In the genomic region with DNA sequence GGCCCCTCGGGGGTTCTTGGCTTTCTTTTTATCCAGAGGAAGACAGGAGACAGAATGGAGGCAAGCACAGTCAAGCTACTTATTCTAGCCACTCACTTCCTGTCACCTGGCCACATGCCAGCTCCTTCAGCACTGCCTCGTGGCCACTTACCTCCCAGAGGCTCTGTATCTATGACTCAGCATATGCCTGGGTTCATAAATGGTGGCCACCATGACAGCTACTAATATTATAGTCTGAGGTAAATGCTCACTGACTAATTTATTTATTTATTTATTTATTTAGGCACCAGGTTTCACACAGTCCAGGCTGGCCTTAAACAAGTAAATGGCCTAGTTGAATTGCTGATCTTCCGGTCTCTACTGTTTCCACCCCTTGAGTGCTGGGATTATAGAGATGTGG, we compare ENCODE assay signal across 9 mouse cellular contexts. TPM values are rescaled to one million over a fixed set of nuclear protein-coding genes. Genes with fewer than 3 reads are reported as not detected.
A peak's percentile ranks its signal among the peaks of the same experiment; 100 is the strongest.
DNase-seq lines count a peak whose midpoint lies in the region; ATAC-seq and TF ChIP-seq lines count a peak whose summit lies in the region.
"Had no signal": no experiment of that assay in that cellular context is flagged by ENCODE, and none has a peak within 500 bp of the region (broad histone marks: within the 10 kb centered on the region; RNA-seq: fewer than 3 reads in every experiment).

No protein-coding gene starts in this region.

- 57% methylated on average over 3 of the region's 3 CpGs for WGBS in intestine, embryonic 16.5 days
- 53% methylated on average over 3 of the region's 3 CpGs for WGBS in intestine, embryonic 15.5 days

- H3K27ac ChIP-seq in intestine, embryonic 16.5 days (ENCODE audit: low read length): no peak overlapping the region
- H3K27ac ChIP-seq in intestine, embryonic 15.5 days: no peak overlapping the region
- no peak overlapping the region; the same call in 1 of the 2 replicates for H3K27ac ChIP-seq in MEL (ENCODE audit: control insufficient read depth, low read depth, low read length)

- TF ChIP-seq POLR2A in MEL (IDR thresholded peaks at IDR 0.05; ENCODE audit: control insufficient read depth in 1 of 2, insufficient read depth in 1 of 2, low read depth in 1 of 2, low read length in 2 of 2, poor library complexity in 1 of 2): no peak

- peak; percentile 83 for DNase-seq in MEL (ENCODE audit: low read depth, low spot score)
- peak; percentile 65 for DNase-seq in kidney, postnatal 10 days
- no peak for DNase-seq in embryo, embryonic 11 days
- DNase-seq in cerebellum, adult 9-10 months: no peak
- DNase-seq in urinary bladder, postnatal 4 days (ENCODE audit: low spot score in 2 of 2): no peak

- no peaks in the 10 kb centered on the region for H3K9me3 ChIP-seq in intestine, embryonic 16.5 days (ENCODE audit: control insufficient read depth, low read length)
- H3K9me3 ChIP-seq in intestine, embryonic 15.5 days: no peaks in the 10 kb centered on the region
- no peaks in the 10 kb centered on the region for H3K9me3 ChIP-seq in MEL (replicated peaks; ENCODE audit: insufficient read depth, low read length)

- no peak overlapping the region for H3K4me2 ChIP-seq in intestine, embryonic 16.5 days (ENCODE audit: low read depth, low read length)
- H3K4me2 ChIP-seq in intestine, embryonic 15.5 days (replicated peaks): no peak overlapping the region

- TF ChIP-seq RAD21 in MEL (IDR thresholded peaks at IDR 0.05; ENCODE audit: low read depth, low read length): no peak

- H3K9ac ChIP-seq in intestine, embryonic 16.5 days (ENCODE audit: low read depth, low read length): no peak overlapping the region
- no peak overlapping the region for H3K9ac ChIP-seq in intestine, embryonic 15.5 days
- H3K9ac ChIP-seq in MEL (ENCODE audit: control insufficient read depth, low read depth, low read length, poor library complexity, severe bottlenecking): no peak overlapping the region

- peak; percentile 19; the same call in 1 of the 2 replicates for ATAC-seq in intestine, embryonic 16.5 days
- no peak for ATAC-seq in intestine, embryonic 15.5 days
- peak; percentile 58 for ATAC-seq in common myeloid progenitor, adult 5-6 weeks (replicated peaks; ENCODE audit: low read depth, poor library complexity, severe bottlenecking)

- no peak overlapping the region for H3K4me3 ChIP-seq in intestine, embryonic 16.5 days (ENCODE audit: low read length)
- no peak overlapping the region for H3K4me3 ChIP-seq in intestine, embryonic 15.5 days (replicated peaks)
- H3K4me3 ChIP-seq in MEL (ENCODE audit: control insufficient read depth in 1 of 2, insufficient read depth in 1 of 2, low read depth in 2 of 2, low read length in 2 of 2): no peak overlapping the region

- no peaks in the 10 kb centered on the region for H3K79me2 ChIP-seq in MEL (ENCODE audit: control insufficient read depth, insufficient read depth, low read length, poor library complexity)

- peaks cover 5% of the 10 kb centered on the region; the same call in 1 of the 2 replicates for H3K4me1 ChIP-seq in intestine, embryonic 16.5 days (ENCODE audit: control insufficient read depth, insufficient read depth, low read length)
- no peaks in the 10 kb centered on the region; the same call in none of the 2 replicates for H3K4me1 ChIP-seq in intestine, embryonic 15.5 days (replicated peaks)
- H3K4me1 ChIP-seq in MEL (ENCODE audit: control insufficient read depth in 1 of 2, insufficient read depth in 2 of 2, low read length in 2 of 2): 0 out of 4 replicates have a peak, but pooled peaks cover 0 to 2% of the 10 kb centered on the region in 2 experiments

- no peaks in the 10 kb centered on the region for H3K27me3 ChIP-seq in intestine, embryonic 16.5 days (replicated peaks; ENCODE audit: control insufficient read depth, insufficient read depth, low read length)
- no peaks in the 10 kb centered on the region for H3K27me3 ChIP-seq in intestine, embryonic 15.5 days (replicated peaks)
- no peaks in the 10 kb centered on the region for H3K27me3 ChIP-seq in MEL (ENCODE audit: control insufficient read depth in 1 of 2, insufficient read depth in 2 of 2, low read length in 2 of 2)

- TF ChIP-seq EP300 in MEL (IDR thresholded peaks at IDR 0.05; ENCODE audit: low read depth in 1 of 2, low read length in 2 of 2): no peak

- peaks cover 4% of the 10 kb centered on the region; the same call in 1 of the 2 replicates for H3K36me3 ChIP-seq in intestine, embryonic 16.5 days (ENCODE audit: control insufficient read depth, insufficient read depth, low read length)
- H3K36me3 ChIP-seq in intestine, embryonic 15.5 days: peaks cover 9% of the 10 kb centered on the region
- peaks cover 0 to 13% of the 10 kb centered on the region in 2 experiments for H3K36me3 ChIP-seq in MEL (ENCODE audit: control insufficient read depth in 1 of 2, insufficient read depth in 2 of 2, low read length in 2 of 2)

- TF ChIP-seq CTCF in MEL (IDR thresholded peaks at IDR 0.05 in 2 of 3, conservative IDR thresholded peaks at IDR 0.05 in 1 of 3; ENCODE audit: control insufficient read depth in 1 of 3, insufficient read depth in 1 of 3, low read depth in 2 of 3, low read length in 3 of 3, poor library complexity in 1 of 3, severe bottlenecking in 1 of 3): no peak

TF ChIP-seq in MEL, 35 proteins besides CTCF, POLR2A, EP300 and RAD21:
- TF ChIP-seq JUND (IDR thresholded peaks at IDR 0.05; ENCODE audit: low read depth, low read length) (no peak), MYC (IDR thresholded peaks at IDR 0.05; ENCODE audit: low read depth, low read length) (peak; percentile 71), MAFK (IDR thresholded peaks at IDR 0.05; ENCODE audit: borderline replicate concordance, low read depth, low read length) (no peak), ZKSCAN1 (IDR thresholded peaks at IDR 0.05; ENCODE audit: low read depth, low read length) (no peak), MAX (IDR thresholded peaks at IDR 0.05; ENCODE audit: low read length) (peak; percentile 66), RCOR1 (IDR thresholded peaks at IDR 0.05; ENCODE audit: low read depth, low read length) (no peak)

RNA-seq across cellular contexts. Expression of a gene that starts 35.0 kb away (rescaled TPM):
- polyA plus RNA-seq in intestine, embryonic 16.5 days (2015; fragmentation: Nextera tagmentation; extraction: Ambion mirVana): 56.5 and 59.8 TPM in 2 replicates
- 68.5 and 71.6 TPM in 2 replicates for polyA plus RNA-seq in intestine, embryonic 15.5 days (2015; fragmentation: Nextera tagmentation; extraction: Ambion mirVana)
- 29.3 and 32.2 TPM in 2 replicates for total RNA-seq in MEL (2012; rRNA removed)
- polyA plus RNA-seq in MEL (2012; ENCODE audit: insufficient read depth in 1 of 2, insufficient read length in 2 of 2, low read depth in 1 of 2, low replicate concordance in 2 of 2, missing spikeins in 1 of 2): 10 to 100 TPM in 1 of 2 experiments, not detected in 1; 50.3 TPM
- total RNA-seq in common myeloid progenitor, adult 5-6 weeks (2017): 39.8 and 39.9 TPM in 2 replicates

RNA-seq across cellular contexts. Expression of a gene that starts 58.5 kb away (rescaled TPM):
- 12.7 TPM in 2 replicates for polyA plus RNA-seq in intestine, embryonic 16.5 days (2015; fragmentation: Nextera tagmentation; extraction: Ambion mirVana)
- polyA plus RNA-seq in intestine, embryonic 15.5 days (2015; fragmentation: Nextera tagmentation; extraction: Ambion mirVana): 9.3 and 18.1 TPM in 2 replicates
- total RNA-seq in MEL (2012; rRNA removed): not detected in 2 replicates
- polyA plus RNA-seq in MEL (2012; ENCODE audit: insufficient read depth in 1 of 2, insufficient read length in 2 of 2, low read depth in 1 of 2, low replicate concordance in 2 of 2, missing spikeins in 1 of 2): not detected
- not detected in 2 replicates for total RNA-seq in common myeloid progenitor, adult 5-6 weeks (2017)
- total RNA-seq: neutrophil, adult 5-6 weeks had no signal

Comparison
In these comparisons a context has a peak if more than half of its experiments do, and no peak if none do; other contexts are left out.
1. DNase-seq: peak in MEL (single experiment) and kidney, postnatal 10 days (single experiment); none in embryo, embryonic 11 days (single experiment), cerebellum, adult 9-10 months (single experiment) and urinary bladder, postnatal 4 days (0 of 2).
2. RNA of a gene that starts 58.5 kb away (polyA plus RNA-seq): 9.3 to 18.1 TPM in intestine, embryonic 15.5 days and 12.7 TPM in intestine, embryonic 16.5 days; not detected in MEL; every median in the first group is over 10 times any median in the second.